Mouse (Mus musculus) olfactory bulb, adult 2 months (tissue): Measurements from ENCODE around the gene Ddx25. TPM values are rescaled to one million over a fixed set of nuclear protein-coding genes. Genes with fewer than 3 reads are reported as not detected.
A peak's percentile ranks its signal among the peaks of the same experiment; 100 is the strongest.

ENCODE experiments used
- H3K27ac ChIP-seq: fragments of 200-500 bp; 2 replicates; pipeline ENCODE4 v1.5.1; 2012; ENCODE audit warnings: low read depth, low read length; ENCODE audit not compliant: insufficient read depth
- H3K4me1 ChIP-seq: fragments of 200-500 bp; 2 replicates; pipeline ENCODE4 v1.6.1; 2012; ENCODE audit warnings: low read length; ENCODE audit not compliant: control insufficient read depth, insufficient read depth
- H3K4me3 ChIP-seq: fragments of 200-500 bp; 2 replicates; pipeline ENCODE4 v1.5.1; 2012; ENCODE audit warnings: mild to moderate bottlenecking, low read depth, low read length, moderate library complexity; ENCODE audit not compliant: insufficient read depth
- CTCF ChIP-seq: fragments of 200-500 bp; IDR thresholded peaks from 2 replicates; pipeline ENCODE4 v1.5.1; 2012; ENCODE audit warnings: low read depth, mild to moderate bottlenecking, low read length, moderate library complexity; ENCODE audit not compliant: insufficient read depth
- POLR2A ChIP-seq: fragments of 200-500 bp; IDR thresholded peaks from 2 replicates; pipeline ENCODE4 v1.6.1; 2012; ENCODE audit warnings: mild to moderate bottlenecking, low read depth, low read length, moderate library complexity; ENCODE audit not compliant: insufficient read depth
- WGBS: fragments of 180-500 bp; shearing (Covaris S2); methylation state at CpG from one replicate; pipeline ENCODE4 v1.1.7; 2018; 5-methylcytosine and 5-hydroxymethylcytosine counted together
- polyA plus RNA-seq: library from polyadenylated mRNA; stranded (reverse); fragments of >200 nt; gene quantifications from 2 replicates; pipeline ENCODE4 v1.2.4, GENCODE M21; 2012; ENCODE audit warnings: low replicate concordance; ENCODE audit not compliant: missing spikeins, insufficient read depth, insufficient read length

The Ddx25 gene
- polyA plus RNA-seq, 1 experiment, result not detected

- H3K4me1 ChIP-seq, result no peaks in the 10 kb centered on the region
- H3K27ac ChIP-seq, result no peak overlapping the region
- WGBS, result 13% methylated on average over 1 of the region's 1 CpGs
- TF ChIP-seq CTCF, result no peak
- TF ChIP-seq POLR2A, result no peak
- H3K4me3 ChIP-seq, result no peak overlapping the region
Observed at GRCm38 (mm10) chr9:35529796-35530195, 28.5 kb downstream of the Ddx25 start.

GRCm38 (mm10) chr9:35529141-35529540, 29.2 kb downstream of the Ddx25 start:
- H3K27ac ChIP-seq, result no peak overlapping the region
- no peak for TF ChIP-seq POLR2A
- TF ChIP-seq CTCF, result no peak
- H3K4me1 ChIP-seq, result no peaks in the 10 kb centered on the region
- no peak overlapping the region for H3K4me3 ChIP-seq
- WGBS, result 76% methylated on average over 3 of the region's 3 CpGs

- 6% methylated on average over 7 of the region's 7 CpGs for WGBS
- peak overlapping the region; percentile 75 for H3K27ac ChIP-seq
Observed at GRCm38 (mm10) chr9:35523941-35524411, 34.4 kb downstream of the Ddx25 start.

GRCm38 (mm10) chr9:35523541-35523940, 34.8 kb downstream of the Ddx25 start:
- 11% methylated on average over 5 of the region's 5 CpGs for WGBS
- Histone ChIP-seq H3K4me1 (peaks cover 8% of the 10 kb centered on the region), H3K4me3 (no peak overlapping the region), H3K27ac (peak overlapping the region; percentile 75)
- TF ChIP-seq CTCF (no peak), POLR2A (no peak)

More at GRCm38 (mm10) chr9:35523941-35524411, 34.4 kb downstream of the Ddx25 start:
- TF ChIP-seq CTCF (peak; percentile 31; the same call in 1 of the 2 replicates), POLR2A (no peak)
- peak overlapping the region; percentile 19 for H3K4me3 ChIP-seq
- peaks cover 8% of the 10 kb centered on the region for H3K4me1 ChIP-seq

GRCm38 (mm10) chr9:35522821-35523515, 35.4 kb downstream of the Ddx25 start:
- H3K27ac ChIP-seq, result no peak overlapping the region
- peaks cover 8% of the 10 kb centered on the region for H3K4me1 ChIP-seq
- WGBS, result 82% methylated on average over 1 of the region's 1 CpGs
- H3K4me3 ChIP-seq, result no peak overlapping the region
- TF ChIP-seq CTCF (no peak), POLR2A (no peak)

GRCm38 (mm10) chr9:35522241-35522640, 36.1 kb downstream of the Ddx25 start:
- Histone ChIP-seq H3K4me1 (peaks cover 8% of the 10 kb centered on the region), H3K27ac (no peak overlapping the region), H3K4me3 (no peak overlapping the region)
- WGBS, result 82% methylated on average over 2 of the region's 2 CpGs
- TF ChIP-seq POLR2A, result no peak
- no peak for TF ChIP-seq CTCF

GRCm38 (mm10) chr9:35520631-35521348, 37.5 kb downstream of the Ddx25 start:
- Histone ChIP-seq H3K27ac (no peak overlapping the region), H3K4me3 (no peak overlapping the region), H3K4me1 (peaks cover 8% of the 10 kb centered on the region)
- WGBS, result 93% methylated on average over 6 of the region's 6 CpGs
- no peak for TF ChIP-seq POLR2A
- no peak for TF ChIP-seq CTCF

- WGBS, result 93% methylated on average over 3 of the region's 3 CpGs
- H3K4me1 ChIP-seq, result no peaks in the 10 kb centered on the region
- H3K27ac ChIP-seq, result no peak within 1 kb of the TSS
- no peak within 1 kb of the TSS for H3K4me3 ChIP-seq
- TF ChIP-seq POLR2A (no peak), CTCF (no peak)
Observed at GRCm38 (mm10) chr9:35518169-35518568, 40.2 kb downstream of the Ddx25 start, which contains the start of gene Gm1113. Gene Gm1113 (minus strand): TSS chr9:35518269.

GRCm38 (mm10) chr9:35516711-35517110, 41.6 kb downstream of the Ddx25 start:
- H3K4me1 ChIP-seq, result no peaks in the 10 kb centered on the region
- no peak for TF ChIP-seq CTCF
- TF ChIP-seq POLR2A, result no peak
- no peak overlapping the region for H3K4me3 ChIP-seq
- no peak overlapping the region for H3K27ac ChIP-seq
- 94% methylated on average over 16 of the region's 16 CpGs for WGBS
